Mouse (Mus musculus): ENCODE results near the gene Mms22l.
"Not testable (repeated sequence)": the region's sequence is repeated elsewhere in the genome, so short reads cannot be mapped to it uniquely, and the experiment has no call there.

GRCm38 (mm10) chr4:24484046-24484445 lies 12.2 kb upstream of the Mms22l start:
- not testable (repeated sequence) for TF ChIP-seq TAL1, GATA1 (IDR thresholded peaks at IDR 0.05; ENCODE audit: low read length)
